Mouse (Mus musculus): ENCODE data around the gene Glis3. TPM values are rescaled to one million over a fixed set of nuclear protein-coding genes. Genes with fewer than 3 reads are reported as not detected.
A peak's percentile ranks its signal among the peaks of the same experiment; 100 is the strongest.

Glis3 gene
- total RNA-seq, 1 experiment = 3.3 TPM

GRCm38 (mm10) chr19:28721834-28722233, 42.0 kb upstream of the Glis3 start:
- Histone ChIP-seq H3K9ac (ENCODE audit: insufficient read depth, low read depth, low read length, poor library complexity, severe bottlenecking) (no peak overlapping the region), H3K27ac (ENCODE audit: insufficient read depth, low read depth, low read length, poor library complexity, severe bottlenecking) (no peak overlapping the region), H3K36me3 (ENCODE audit: control insufficient read depth, insufficient read depth, low read length, poor library complexity, severe bottlenecking) (no peaks in the 10 kb centered on the region), H3K4me1 (ENCODE audit: control insufficient read depth in 2 of 2, insufficient read depth in 2 of 2, low read length in 2 of 2, poor library complexity in 1 of 2) (no peaks in the 10 kb centered on the region), H3K9me3 (ENCODE audit: control insufficient read depth, insufficient read depth, low read depth, low read length) (no peaks in the 10 kb centered on the region), H3K4me3 (ENCODE audit: insufficient read depth in 1 of 2, low read depth in 1 of 2, low read length in 2 of 2, poor library complexity in 1 of 2, severe bottlenecking in 1 of 2) (no peak overlapping the region)
- DNase-seq (ENCODE audit: low read depth, low spot score) = no peak
- in situ Hi-C loops (cut with MboI; ENCODE audit: low sequenced_read_pairs in 2 of 2, unreplicated experiment in 2 of 2) = no loop called here
- TF ChIP-seq MAFK (IDR thresholded peaks at IDR 0.05; ENCODE audit: insufficient read depth, low read depth, low read length) = no peak

- H3K4me3 ChIP-seq (ENCODE audit: insufficient read depth in 1 of 2, low read depth in 1 of 2, low read length in 2 of 2, poor library complexity in 1 of 2, severe bottlenecking in 1 of 2) = no peak overlapping the region
- TF ChIP-seq MAFK (IDR thresholded peaks at IDR 0.05; ENCODE audit: insufficient read depth, low read depth, low read length) = no peak
- TF ChIP-seq HCFC1 (IDR thresholded peaks at IDR 0.05; ENCODE audit: borderline replicate concordance, insufficient read depth, low read length) = no peak
- no peak for TF ChIP-seq ZC3H11A (IDR thresholded peaks at IDR 0.05; ENCODE audit: borderline replicate concordance, low read depth, low read length)
- no peak for TF ChIP-seq ZNF384 (IDR thresholded peaks at IDR 0.05; ENCODE audit: low read depth, low read length)
- TF ChIP-seq CHD2 (IDR thresholded peaks at IDR 0.05; ENCODE audit: low read depth, low read length) = no peak
- no peaks in the 10 kb centered on the region for H3K9me3 ChIP-seq (ENCODE audit: control insufficient read depth, insufficient read depth, low read depth, low read length)
- DNase-seq (ENCODE audit: low read depth, low spot score) = peak; percentile 21
- H3K4me1 ChIP-seq (ENCODE audit: control insufficient read depth in 2 of 2, insufficient read depth in 2 of 2, low read length in 2 of 2, poor library complexity in 1 of 2) = no peaks in the 10 kb centered on the region
- H3K27ac ChIP-seq (ENCODE audit: insufficient read depth, low read depth, low read length, poor library complexity, severe bottlenecking) = no peak overlapping the region
- no peaks in the 10 kb centered on the region for H3K36me3 ChIP-seq (ENCODE audit: control insufficient read depth, insufficient read depth, low read length, poor library complexity, severe bottlenecking)
- H3K9ac ChIP-seq (ENCODE audit: insufficient read depth, low read depth, low read length, poor library complexity, severe bottlenecking) = no peak overlapping the region
- in situ Hi-C loops (cut with MboI; ENCODE audit: low sequenced_read_pairs in 2 of 2, unreplicated experiment in 2 of 2) = no loop called here
Observed at GRCm38 (mm10) chr19:28720016-28720415, 40.1 kb upstream of the Glis3 start.

- no peaks in the 10 kb centered on the region for H3K9me3 ChIP-seq (ENCODE audit: control insufficient read depth, insufficient read depth, low read depth, low read length)
- no peak overlapping the region for H3K4me3 ChIP-seq (ENCODE audit: insufficient read depth in 1 of 2, low read depth in 1 of 2, low read length in 2 of 2, poor library complexity in 1 of 2, severe bottlenecking in 1 of 2)
- no peak overlapping the region for H3K27ac ChIP-seq (ENCODE audit: insufficient read depth, low read depth, low read length, poor library complexity, severe bottlenecking)
- TF ChIP-seq MAFK (IDR thresholded peaks at IDR 0.05; ENCODE audit: insufficient read depth, low read depth, low read length) = no peak
- no peak for TF ChIP-seq ZC3H11A (IDR thresholded peaks at IDR 0.05; ENCODE audit: borderline replicate concordance, low read depth, low read length)
- no peak for TF ChIP-seq ZNF384 (IDR thresholded peaks at IDR 0.05; ENCODE audit: low read depth, low read length)
- TF ChIP-seq HCFC1 (IDR thresholded peaks at IDR 0.05; ENCODE audit: borderline replicate concordance, insufficient read depth, low read length) = no peak
- TF ChIP-seq CHD2 (IDR thresholded peaks at IDR 0.05; ENCODE audit: low read depth, low read length) = no peak
- in situ Hi-C loops (cut with MboI; ENCODE audit: low sequenced_read_pairs in 2 of 2, unreplicated experiment in 2 of 2) = no loop called here
- no peak for DNase-seq (ENCODE audit: low read depth, low spot score)
- H3K36me3 ChIP-seq (ENCODE audit: control insufficient read depth, insufficient read depth, low read length, poor library complexity, severe bottlenecking) = no peaks in the 10 kb centered on the region
- no peaks in the 10 kb centered on the region for H3K4me1 ChIP-seq (ENCODE audit: control insufficient read depth in 2 of 2, insufficient read depth in 2 of 2, low read length in 2 of 2, poor library complexity in 1 of 2)
- H3K9ac ChIP-seq (ENCODE audit: insufficient read depth, low read depth, low read length, poor library complexity, severe bottlenecking) = no peak overlapping the region
Observed at GRCm38 (mm10) chr19:28714674-28715073, 34.8 kb upstream of the Glis3 start.

- Histone ChIP-seq H3K27ac (ENCODE audit: insufficient read depth, low read depth, low read length, poor library complexity, severe bottlenecking) (no peak overlapping the region), H3K9ac (ENCODE audit: insufficient read depth, low read depth, low read length, poor library complexity, severe bottlenecking) (no peak overlapping the region), H3K9me3 (ENCODE audit: control insufficient read depth, insufficient read depth, low read depth, low read length) (no peaks in the 10 kb centered on the region), H3K36me3 (ENCODE audit: control insufficient read depth, insufficient read depth, low read length, poor library complexity, severe bottlenecking) (no peaks in the 10 kb centered on the region), H3K4me1 (ENCODE audit: control insufficient read depth in 2 of 2, insufficient read depth in 2 of 2, low read length in 2 of 2, poor library complexity in 1 of 2) (no peaks in the 10 kb centered on the region), H3K4me3 (ENCODE audit: insufficient read depth in 1 of 2, low read depth in 1 of 2, low read length in 2 of 2, poor library complexity in 1 of 2, severe bottlenecking in 1 of 2) (no peak overlapping the region)
- TF ChIP-seq ZC3H11A (IDR thresholded peaks at IDR 0.05; ENCODE audit: borderline replicate concordance, low read depth, low read length) = no peak
- TF ChIP-seq ZNF384 (IDR thresholded peaks at IDR 0.05; ENCODE audit: low read depth, low read length) = no peak
- TF ChIP-seq MAFK (IDR thresholded peaks at IDR 0.05; ENCODE audit: insufficient read depth, low read depth, low read length) = no peak
- TF ChIP-seq HCFC1 (IDR thresholded peaks at IDR 0.05; ENCODE audit: borderline replicate concordance, insufficient read depth, low read length) = no peak
- TF ChIP-seq CHD2 (IDR thresholded peaks at IDR 0.05; ENCODE audit: low read depth, low read length) = no peak
- in situ Hi-C loops (cut with MboI; ENCODE audit: low sequenced_read_pairs in 2 of 2, unreplicated experiment in 2 of 2) = no loop called here
- DNase-seq (ENCODE audit: low read depth, low spot score) = no peak
Observed at GRCm38 (mm10) chr19:28697718-28698117, 17.8 kb upstream of the Glis3 start.

GRCm38 (mm10) chr19:28686398-28686797, 6.5 kb upstream of the Glis3 start:
- no peak for DNase-seq (ENCODE audit: low read depth, low spot score)
- Histone ChIP-seq H3K4me1 (ENCODE audit: control insufficient read depth in 2 of 2, insufficient read depth in 2 of 2, low read length in 2 of 2, poor library complexity in 1 of 2) (no peaks in the 10 kb centered on the region), H3K9me3 (ENCODE audit: control insufficient read depth, insufficient read depth, low read depth, low read length) (no peaks in the 10 kb centered on the region), H3K9ac (ENCODE audit: insufficient read depth, low read depth, low read length, poor library complexity, severe bottlenecking) (no peak overlapping the region), H3K4me3 (ENCODE audit: insufficient read depth in 1 of 2, low read depth in 1 of 2, low read length in 2 of 2, poor library complexity in 1 of 2, severe bottlenecking in 1 of 2) (no peak overlapping the region), H3K36me3 (ENCODE audit: control insufficient read depth, insufficient read depth, low read length, poor library complexity, severe bottlenecking) (no peaks in the 10 kb centered on the region), H3K27ac (ENCODE audit: insufficient read depth, low read depth, low read length, poor library complexity, severe bottlenecking) (no peak overlapping the region)
- in situ Hi-C loops (cut with MboI; ENCODE audit: low sequenced_read_pairs in 2 of 2, unreplicated experiment in 2 of 2) = no loop called here
- no peak for TF ChIP-seq MAFK (IDR thresholded peaks at IDR 0.05; ENCODE audit: insufficient read depth, low read depth, low read length)
- TF ChIP-seq ZNF384 (IDR thresholded peaks at IDR 0.05; ENCODE audit: low read depth, low read length) = no peak
- no peak for TF ChIP-seq CHD2 (IDR thresholded peaks at IDR 0.05; ENCODE audit: low read depth, low read length)
- TF ChIP-seq HCFC1 (IDR thresholded peaks at IDR 0.05; ENCODE audit: borderline replicate concordance, insufficient read depth, low read length) = no peak
- TF ChIP-seq ZC3H11A (IDR thresholded peaks at IDR 0.05; ENCODE audit: borderline replicate concordance, low read depth, low read length) = no peak

All from ES-E14 (cell line).